Mouse (Mus musculus) MN1 (cell line): ENCODE data around the gene Dnmbp.

Experiments used
- DNase-seq: peaks from one replicate; pipeline ENCODE4 v3.0.0-alpha.2; 2016; ENCODE audit warnings: low spot score

Gene Dnmbp

GRCm38 (mm10) chr19:43878111-43879092, 61.6 kb downstream of the Dnmbp start:
- no peak for DNase-seq

GRCm38 (mm10) chr19:43877364-43877763, 62.6 kb downstream of the Dnmbp start:
- no peak for DNase-seq

- DNase-seq = no peak
Observed at GRCm38 (mm10) chr19:43875996-43876395, 64.0 kb downstream of the Dnmbp start.

GRCm38 (mm10) chr19:43874351-43874750, 65.6 kb downstream of the Dnmbp start:
- no peak for DNase-seq

- DNase-seq = no peak
Observed at GRCm38 (mm10) chr19:43870418-43870817, 69.6 kb downstream of the Dnmbp start.

GRCm38 (mm10) chr19:43857347-43857746, 82.6 kb downstream of the Dnmbp start:
- no peak for DNase-seq

- DNase-seq = no peak
Observed at GRCm38 (mm10) chr19:43852837-43853545, 87.0 kb downstream of the Dnmbp start.

- no peak for DNase-seq
Observed at GRCm38 (mm10) chr19:43851996-43852630, 87.9 kb downstream of the Dnmbp start.

GRCm38 (mm10) chr19:43850026-43850425, 90.0 kb downstream of the Dnmbp start:
- no peak for DNase-seq

- no peak for DNase-seq
Observed at GRCm38 (mm10) chr19:43847966-43848365, 92.0 kb downstream of the Dnmbp start.

- no peak for DNase-seq
Observed at GRCm38 (mm10) chr19:43847056-43847455, 92.9 kb downstream of the Dnmbp start.

GRCm38 (mm10) chr19:43845331-43845908, 94.6 kb downstream of the Dnmbp start:
- DNase-seq = no peak

- no peak for DNase-seq
Observed at GRCm38 (mm10) chr19:43843184-43843583, 96.8 kb downstream of the Dnmbp start.

- peak; percentile 28 for DNase-seq
Observed at GRCm38 (mm10) chr19:43832425-43833069, 107.4 kb downstream of the Dnmbp start.

GRCm38 (mm10) chr19:43826855-43827254, 113.1 kb downstream of the Dnmbp start:
- DNase-seq = no peak

- no peak for DNase-seq
Observed at GRCm38 (mm10) chr19:43815661-43816414, 124.2 kb downstream of the Dnmbp start.

- DNase-seq = no peak
Observed at GRCm38 (mm10) chr19:43813315-43813714, 126.7 kb downstream of the Dnmbp start.

GRCm38 (mm10) chr19:43811419-43811818, 128.6 kb downstream of the Dnmbp start:
- DNase-seq = no peak

- DNase-seq = no peak
Observed at GRCm38 (mm10) chr19:43809331-43809730, 130.7 kb downstream of the Dnmbp start.

GRCm38 (mm10) chr19:43803866-43804265, 136.1 kb downstream of the Dnmbp start:
- DNase-seq = no peak
